Mouse (Mus musculus) liver, adult 2 months (tissue): ENCODE measurements around the gene Gm813.
"Not testable (repeated sequence)": the region's sequence is repeated elsewhere in the genome, so short reads cannot be mapped to it uniquely, and the experiment has no call there.

Experiments
- CTCF ChIP-seq: fragments of 200-500 bp; IDR thresholded peaks from 2 replicates; pipeline ENCODE4 v1.5.1; 2011; ENCODE audit warnings: low read depth, low read length, control low read depth
- POLR2A ChIP-seq: fragments of 200-500 bp; IDR thresholded peaks from 2 replicates; pipeline ENCODE4 v1.6.1; 2011; ENCODE audit warnings: low read length, control low read depth; ENCODE audit not compliant: insufficient read depth; ENCODE audit errors: extremely low read depth

GRCm38 (mm10) chr16:58665137-58665536 is 48.4 kb upstream of the Gm813 start:
- TF ChIP-seq CTCF, POLR2A: not testable (repeated sequence)
